Mouse (Mus musculus): Measurements from ENCODE around the gene Slc37a1.
"Not testable (repeated sequence)": the region's sequence is repeated elsewhere in the genome, so short reads cannot be mapped to it uniquely, and the experiment has no call there.

Gene Slc37a1

DNA sequence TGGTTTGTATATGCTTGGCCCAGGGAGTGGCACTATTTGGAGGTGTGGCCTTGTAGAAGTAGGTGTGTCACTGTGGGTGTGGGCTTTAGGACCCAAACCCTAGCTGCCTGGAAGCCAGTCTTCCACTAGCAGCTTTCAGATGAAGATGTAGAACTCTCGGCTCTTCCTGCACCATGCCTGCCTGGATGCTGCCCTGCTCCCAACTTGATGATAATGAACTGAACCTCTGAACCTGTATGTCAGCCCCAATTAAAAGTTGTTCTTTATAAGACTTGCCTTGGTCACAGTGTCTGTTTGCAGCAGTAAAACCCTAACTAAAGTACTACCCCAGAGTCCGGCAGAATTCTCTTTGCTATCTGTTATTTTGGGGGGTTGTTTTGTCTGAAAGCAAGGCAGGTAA, 16.8 kb upstream of the Slc37a1 start:
- no peak for DNase-seq (ENCODE audit: low read depth)

DNA sequence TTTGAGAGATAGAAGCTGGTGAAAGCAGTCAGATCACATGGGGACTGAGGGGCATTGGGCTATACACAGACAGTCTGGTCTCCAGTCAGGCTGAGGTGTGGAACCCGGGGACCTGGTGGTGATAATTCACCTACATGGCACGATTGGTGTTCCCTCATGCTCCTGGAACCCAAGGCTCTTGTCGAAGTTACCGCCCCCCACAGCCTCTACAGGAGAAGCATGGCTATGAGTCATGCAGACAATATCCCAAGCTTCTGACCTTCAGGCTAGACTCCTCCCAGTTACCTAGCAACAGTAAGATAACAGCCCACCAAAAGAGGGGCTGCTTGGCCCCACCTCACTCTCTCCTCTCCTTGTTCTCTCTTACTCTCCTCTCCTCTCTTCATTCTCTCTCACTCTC, 16.3 kb upstream of the Slc37a1 start:
- DNase-seq (ENCODE audit: low read depth), result no peak

DNA sequence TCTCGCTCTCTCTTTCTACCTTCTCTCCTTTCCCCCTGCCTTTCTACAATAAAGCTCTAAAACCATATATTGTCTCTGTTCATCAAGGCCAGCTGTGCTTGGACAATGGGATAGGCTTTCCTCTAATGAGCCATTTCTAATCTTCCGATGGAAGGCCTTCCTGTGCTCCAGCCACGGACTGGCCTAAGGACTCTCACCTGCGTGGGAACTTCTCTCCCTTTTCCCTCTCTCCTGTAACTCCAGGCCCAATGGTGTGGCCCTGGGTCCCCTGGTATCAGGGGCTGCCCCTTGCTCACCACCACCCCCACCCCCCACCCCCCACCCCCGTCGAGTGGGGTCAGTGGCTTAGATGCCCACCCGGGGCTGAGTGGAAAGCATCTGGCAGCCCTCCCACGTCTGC, 15.9 kb upstream of the Slc37a1 start:
- DNase-seq (ENCODE audit: low read depth), result not testable (repeated sequence)

- no peak for DNase-seq (ENCODE audit: low read depth)
These were observed 15.3 kb upstream of the Slc37a1 start for GRCm38 (mm10) chr17:31271136-31271851.

- DNase-seq (ENCODE audit: low read depth), result no peak
These were observed 14.0 kb upstream of the Slc37a1 start for GRCm38 (mm10) chr17:31272416-31273165.

- DNase-seq (ENCODE audit: low read depth), result no peak
These were observed 13.0 kb upstream of the Slc37a1 start for GRCm38 (mm10) chr17:31273631-31274030.

DNA sequence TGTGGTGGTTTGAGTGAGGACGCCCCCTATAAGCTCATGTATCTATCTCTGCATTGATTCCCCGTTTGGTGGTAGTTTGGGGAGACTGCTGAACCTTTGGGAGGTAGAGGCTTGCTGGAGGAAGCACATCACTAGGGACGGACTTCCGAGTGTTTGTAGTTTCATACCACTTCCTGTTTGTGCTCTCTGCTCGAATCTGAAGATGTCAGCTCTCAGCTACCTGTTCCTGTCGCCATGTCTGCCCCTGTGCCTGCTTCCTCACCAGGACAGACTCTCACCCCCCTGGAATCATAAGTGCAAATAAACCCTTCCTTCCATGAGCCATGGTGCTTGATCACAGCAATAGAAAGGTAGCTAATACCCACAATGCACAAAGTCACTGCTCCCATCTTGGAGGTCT, 11.4 kb upstream of the Slc37a1 start:
- peak; percentile 56 for DNase-seq (ENCODE audit: low read depth)

DNA sequence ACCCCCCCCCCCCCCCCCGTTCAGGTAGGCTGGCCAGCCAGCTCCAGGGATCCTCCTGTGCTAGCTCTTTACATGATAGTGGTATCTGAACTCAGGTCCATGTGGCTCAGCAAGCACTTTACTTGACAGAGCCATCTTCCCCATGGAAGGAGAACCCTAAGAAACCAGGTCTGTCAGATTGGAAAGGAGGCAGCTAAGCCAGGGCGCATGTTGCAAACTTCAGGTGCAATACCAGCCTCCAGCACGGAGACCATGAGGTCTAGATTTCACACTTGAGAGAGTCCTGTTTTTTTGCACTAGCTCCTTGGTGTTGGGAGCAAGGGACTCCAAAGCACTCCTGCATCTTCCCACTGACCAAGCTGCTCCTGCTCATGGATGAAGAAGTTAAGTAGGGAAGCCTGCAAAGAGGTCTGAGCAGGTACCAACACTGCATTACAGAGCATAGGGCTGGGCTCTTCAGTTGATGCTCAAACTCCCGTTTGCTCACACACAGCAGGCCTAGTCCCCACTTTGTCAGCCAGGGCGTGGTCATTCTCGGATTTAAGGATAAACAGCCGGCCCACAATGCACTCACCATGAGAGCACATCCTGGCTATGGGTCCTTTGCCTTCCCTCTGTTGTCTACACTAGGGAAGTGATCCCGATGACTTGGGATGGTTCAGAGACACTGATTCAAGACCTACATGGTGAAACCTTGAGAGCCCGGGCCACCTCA, 10.2 kb upstream of the Slc37a1 start:
- no peak for DNase-seq (ENCODE audit: low read depth)

DNA sequence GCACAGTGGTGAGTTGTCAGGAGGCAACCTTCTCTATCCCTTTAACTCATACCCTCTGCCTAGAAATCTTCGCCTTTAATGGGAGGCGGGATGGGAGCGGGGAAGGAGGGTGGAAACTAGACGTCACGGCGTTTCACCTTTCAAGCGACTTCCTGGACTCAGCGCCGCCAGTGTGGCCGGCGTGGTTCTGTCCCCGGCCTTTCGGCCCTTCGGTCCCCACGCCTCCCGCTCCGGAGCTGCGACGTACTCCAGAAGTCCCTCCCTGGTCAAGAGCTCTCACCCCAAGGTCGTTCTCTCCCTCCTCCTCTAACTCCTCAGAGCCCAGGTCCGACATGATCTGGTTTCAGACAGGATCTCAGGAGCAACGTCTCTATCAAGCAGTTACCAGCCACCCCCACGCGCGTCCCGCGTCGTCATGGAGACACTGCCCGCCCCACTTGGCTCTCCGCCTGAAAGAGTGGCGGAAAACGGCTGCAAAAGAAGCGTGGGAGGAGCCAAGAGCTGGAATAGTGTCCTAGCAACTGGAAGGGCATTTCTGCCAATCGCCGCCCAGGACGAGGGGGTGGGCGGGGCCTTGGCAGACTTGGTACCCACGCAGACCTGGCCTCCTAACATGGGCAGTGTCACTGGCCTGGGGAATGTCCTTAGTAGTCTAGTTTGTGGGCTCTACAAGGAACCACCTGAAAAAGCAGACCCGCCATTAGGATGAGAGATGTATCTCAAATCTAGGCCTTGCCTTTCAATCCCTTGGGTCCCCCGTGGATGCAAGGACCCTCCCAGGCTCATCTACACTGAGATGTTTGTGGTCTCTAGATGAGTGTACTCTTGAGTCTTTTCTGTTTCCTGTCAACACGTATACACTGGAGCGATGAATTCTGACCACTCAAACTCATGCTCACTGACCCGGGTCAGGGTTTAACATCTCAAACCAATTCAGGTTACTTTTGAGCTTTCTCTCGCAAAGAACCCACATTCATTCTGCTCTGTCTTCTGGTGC, 9.4 kb upstream of the Slc37a1 start, which contains the start of gene Rsph1:
Rsph1 (minus strand) TSS at position 462 of the 997 bp plus-strand sequence.
- peak; percentile 91 for DNase-seq (ENCODE audit: low read depth)

- no peak for DNase-seq (ENCODE audit: low read depth)
These were observed 8.7 kb upstream of the Slc37a1 start for GRCm38 (mm10) chr17:31277931-31278330.

DNA sequence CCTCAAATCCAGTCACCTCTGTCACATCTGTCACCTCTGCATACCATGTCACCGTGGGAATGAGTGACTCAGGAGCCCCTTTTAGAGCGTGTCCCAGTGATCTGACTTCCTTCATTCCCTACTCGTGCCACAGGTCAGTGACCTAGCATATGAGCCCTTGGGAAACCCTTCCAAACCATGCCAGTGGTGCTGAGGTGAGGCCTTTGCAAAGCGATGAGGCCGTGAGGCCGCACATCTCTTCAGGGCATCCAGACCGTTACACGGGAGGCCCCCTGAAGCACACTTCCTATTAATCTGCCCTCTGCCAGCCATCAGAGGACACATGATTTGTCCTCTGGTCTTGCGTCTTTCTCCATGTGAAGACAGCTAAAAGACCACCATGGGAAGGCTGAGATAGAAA, 7.1 kb upstream of the Slc37a1 start:
- DNase-seq (ENCODE audit: low read depth), result no peak

GRCm38 (mm10) chr17:31280269-31280668, 6.3 kb upstream of the Slc37a1 start:
- DNase-seq (ENCODE audit: low read depth), result no peak

DNA sequence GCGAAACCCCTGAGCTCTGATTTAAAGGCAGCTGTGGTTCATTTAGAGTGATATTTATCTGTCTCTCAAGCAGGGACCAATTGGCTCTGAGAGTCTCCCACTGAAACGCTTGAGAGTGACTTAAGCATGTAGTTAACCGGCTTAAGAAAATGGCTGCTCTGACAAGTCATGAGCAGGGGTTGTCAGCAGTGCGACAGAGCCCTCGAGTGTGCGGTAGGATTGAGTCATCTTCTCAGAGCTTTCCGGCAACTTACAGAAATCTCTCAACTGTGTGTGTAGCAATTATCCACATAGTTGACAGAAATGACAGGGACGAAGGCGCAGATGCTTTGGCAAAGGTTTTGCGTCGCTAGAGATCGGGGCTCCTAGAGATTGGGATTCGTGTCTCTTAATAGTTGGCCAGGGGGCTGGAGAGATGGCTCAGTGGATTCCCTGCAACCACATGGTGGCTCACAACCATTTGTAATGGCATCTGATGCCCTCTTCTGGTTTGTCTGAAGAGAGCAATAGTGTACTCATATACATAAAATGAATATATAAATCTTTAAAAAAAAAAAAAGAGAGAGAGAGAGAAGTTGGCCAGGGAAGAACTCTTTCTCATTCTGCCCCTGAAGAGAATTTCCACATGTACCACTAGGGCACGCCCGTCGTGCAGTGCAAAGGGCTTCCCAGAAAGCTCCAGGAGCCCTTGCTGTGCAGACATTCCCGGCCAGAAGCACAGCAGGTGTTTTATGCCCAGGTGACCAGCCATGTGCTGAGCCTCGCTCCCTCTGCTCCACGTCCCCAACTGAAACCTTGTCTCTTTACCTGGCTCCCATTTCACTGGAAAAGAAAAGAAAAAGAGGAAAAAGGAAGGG, 4.5 kb upstream of the Slc37a1 start:
- no peak for DNase-seq (ENCODE audit: low read depth)

- no peak for DNase-seq (ENCODE audit: low read depth)
These were observed 3.9 kb upstream of the Slc37a1 start for GRCm38 (mm10) chr17:31282687-31283053.

- no peak for DNase-seq (ENCODE audit: low read depth)
These were observed 725 bp upstream of the Slc37a1 start for GRCm38 (mm10) chr17:31285867-31286266.

GRCm38 (mm10) chr17:31287216-31287615, 624 bp downstream of the Slc37a1 start:
- no peak for DNase-seq (ENCODE audit: low read depth)

DNA sequence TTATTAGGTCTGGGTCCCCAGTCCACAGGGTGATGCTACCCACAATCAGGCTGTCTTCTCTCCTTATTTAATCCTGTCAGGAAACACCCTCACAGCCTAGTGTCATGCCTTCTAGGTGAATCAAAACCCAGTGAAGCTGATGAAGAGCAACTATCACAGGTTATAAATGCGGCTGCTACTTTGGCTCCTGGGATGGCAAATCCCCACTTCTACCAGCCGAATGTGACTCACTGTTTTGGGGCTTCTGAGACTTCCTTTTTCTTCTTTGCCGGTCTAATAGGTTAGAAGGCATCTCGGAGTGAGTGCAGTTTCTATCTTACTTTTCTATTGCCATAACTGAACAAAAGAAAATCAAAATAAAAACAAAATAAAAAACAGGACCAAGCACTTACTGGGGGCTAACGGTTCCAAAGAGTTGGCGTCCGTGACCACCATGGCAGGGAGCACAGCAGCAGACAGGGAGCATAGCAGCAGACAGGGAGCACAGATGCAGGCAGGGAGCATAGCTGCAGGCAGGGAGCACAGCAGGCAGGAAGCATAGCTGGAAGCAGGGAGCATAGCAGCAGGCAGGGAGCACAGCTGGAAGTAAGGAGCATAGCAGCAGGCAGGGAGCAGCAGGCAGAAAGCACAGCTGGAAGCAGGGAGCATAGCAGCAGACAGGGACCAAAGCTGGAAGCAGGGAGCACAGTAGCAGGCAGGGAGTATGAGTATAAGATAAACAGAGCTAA, 2.6 kb downstream of the Slc37a1 start:
- no peak for DNase-seq (ENCODE audit: low read depth)

GRCm38 (mm10) chr17:31290311-31290710, 3.7 kb downstream of the Slc37a1 start:
- DNase-seq (ENCODE audit: low read depth), result no peak

- no peak for DNase-seq (ENCODE audit: low read depth)
These were observed 4.3 kb downstream of the Slc37a1 start for GRCm38 (mm10) chr17:31290859-31291258.
